Mouse (Mus musculus) embryonic facial prominence, embryonic 15.5 days (tissue): ENCODE results near the gene Mapk10. TPM values are rescaled to one million over a fixed set of nuclear protein-coding genes. Genes with fewer than 3 reads are reported as not detected.

ENCODE experiments used
- ATAC-seq: fragments of 200-750 bp; cut with Nextera tagmentation; 2 replicates; pipeline ENCODE4 v1.8.0; 2017; ENCODE audit warnings: low read depth, moderate TSS enrichment; ENCODE audit not compliant: insufficient number of reproducible peaks, low FRiP score, low TSS enrichment
- H3K27ac ChIP-seq: fragments of 300-500 bp; sonication (generic); replicated peaks from 2 replicates; pipeline ENCODE4 v1.5.1; 2015; ENCODE audit warnings: mild to moderate bottlenecking, inconsistent platforms
- H3K27me3 ChIP-seq: fragments of 300-500 bp; sonication (generic); 2 replicates; pipeline ENCODE4 v1.6.1; 2015; ENCODE audit warnings: inconsistent platforms
- H3K36me3 ChIP-seq: fragments of 300-500 bp; sonication (generic); 2 replicates; pipeline ENCODE4 v1.6.1; 2015; ENCODE audit warnings: mild to moderate bottlenecking, inconsistent platforms
- H3K4me1 ChIP-seq: fragments of 300-500 bp; sonication (generic); 2 replicates; pipeline ENCODE4 v1.6.1; 2015; ENCODE audit warnings: inconsistent platforms
- H3K4me2 ChIP-seq: fragments of 300-500 bp; sonication (generic); replicated peaks from 2 replicates; pipeline ENCODE4 v1.6.1; 2015; ENCODE audit warnings: mild to moderate bottlenecking, inconsistent platforms
- H3K4me3 ChIP-seq: fragments of 300-500 bp; sonication (generic); replicated peaks from 2 replicates; pipeline ENCODE4 v1.5.1; 2015; ENCODE audit warnings: mild to moderate bottlenecking, inconsistent platforms
- H3K9ac ChIP-seq: fragments of 300-500 bp; sonication (generic); 2 replicates; pipeline ENCODE4 v1.6.1; 2015; ENCODE audit warnings: inconsistent platforms
- H3K9me3 ChIP-seq: fragments of 300-500 bp; sonication (generic); replicated peaks from 2 replicates; pipeline ENCODE4 v1.6.1; 2016; ENCODE audit warnings: inconsistent platforms
- WGBS: fragments of 180-500 bp; shearing (Covaris S2); methylation state at CpG from one replicate; pipeline ENCODE4 v1.1.7; 2015; 5-methylcytosine and 5-hydroxymethylcytosine counted together
- polyA plus RNA-seq: library from polyadenylated mRNA; unstranded; fragments of >200 nt; fragmentation: Nextera tagmentation; extraction: Ambion mirVana; gene quantifications from 2 replicates; pipeline ENCODE4 v1.2.1, GENCODE M21; 2015

Gene Mapk10
- polyA plus RNA-seq, 1 experiment from 2014 or later, result 4.5 TPM

- no peak overlapping the region for H3K27ac ChIP-seq
- H3K9me3 ChIP-seq, result no peaks in the 10 kb centered on the region
- no peak overlapping the region for H3K9ac ChIP-seq
- H3K4me3 ChIP-seq, result no peak overlapping the region
- no peaks in the 10 kb centered on the region for H3K27me3 ChIP-seq
- H3K4me2 ChIP-seq, result no peak overlapping the region
- no peak for ATAC-seq
- no peaks in the 10 kb centered on the region for H3K36me3 ChIP-seq
- H3K4me1 ChIP-seq, result no peaks in the 10 kb centered on the region
- WGBS, result 64% methylated on average over 10 of the region's 10 CpGs
These were observed 105.4 kb downstream of the Mapk10 start for GRCm38 (mm10) chr5:103105441-103106414.

- Histone ChIP-seq H3K9me3 (no peaks in the 10 kb centered on the region), H3K27me3 (no peaks in the 10 kb centered on the region), H3K4me2 (no peak overlapping the region), H3K4me3 (no peak overlapping the region), H3K4me1 (no peaks in the 10 kb centered on the region), H3K9ac (no peak overlapping the region), H3K36me3 (no peaks in the 10 kb centered on the region), H3K27ac (no peak overlapping the region)
- 57% methylated on average over 5 of the region's 5 CpGs for WGBS
- no peak for ATAC-seq
These were observed 107.1 kb downstream of the Mapk10 start for GRCm38 (mm10) chr5:103104082-103104481.

- WGBS, result 78% methylated on average over 5 of the region's 5 CpGs
- no peak for ATAC-seq
- no peak overlapping the region for H3K27ac ChIP-seq
- H3K4me2 ChIP-seq, result no peak overlapping the region
- H3K9me3 ChIP-seq, result no peaks in the 10 kb centered on the region
- H3K36me3 ChIP-seq, result no peaks in the 10 kb centered on the region
- no peaks in the 10 kb centered on the region for H3K27me3 ChIP-seq
- H3K9ac ChIP-seq, result no peak overlapping the region
- H3K4me1 ChIP-seq, result no peaks in the 10 kb centered on the region
- no peak overlapping the region for H3K4me3 ChIP-seq
These were observed 108.2 kb downstream of the Mapk10 start for GRCm38 (mm10) chr5:103102876-103103393.

DNA sequence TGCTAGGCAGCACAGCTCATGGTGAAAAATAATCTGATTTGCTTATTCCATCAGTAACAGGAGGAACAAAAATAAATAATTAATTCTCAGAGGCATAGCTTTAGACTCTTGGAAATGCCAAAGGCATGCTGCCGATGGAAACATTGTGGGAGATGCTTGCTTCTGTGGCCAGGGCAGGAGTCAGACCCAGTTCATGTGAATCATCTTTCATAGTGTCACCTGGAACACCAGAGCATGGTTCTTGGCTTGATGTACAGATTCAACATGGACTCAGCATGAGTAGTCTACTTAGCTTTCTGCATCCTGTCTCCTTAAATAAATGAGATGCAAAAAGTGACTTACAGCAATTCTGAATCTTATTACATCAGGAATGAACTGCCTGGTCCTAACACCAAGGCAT lies 109.0 kb downstream of the Mapk10 start:
- no peaks in the 10 kb centered on the region for H3K9me3 ChIP-seq
- WGBS, result 71% methylated on average over 1 of the region's 1 CpGs
- no peaks in the 10 kb centered on the region for H3K4me1 ChIP-seq
- H3K9ac ChIP-seq, result no peak overlapping the region
- H3K27me3 ChIP-seq, result no peaks in the 10 kb centered on the region
- no peak for ATAC-seq
- no peak overlapping the region for H3K4me2 ChIP-seq
- H3K27ac ChIP-seq, result no peak overlapping the region
- no peaks in the 10 kb centered on the region for H3K36me3 ChIP-seq
- no peak overlapping the region for H3K4me3 ChIP-seq

GRCm38 (mm10) chr5:103094166-103094565 lies 117.0 kb downstream of the Mapk10 start:
- H3K4me3 ChIP-seq, result no peak overlapping the region
- WGBS, result 82% methylated on average over 2 of the region's 2 CpGs
- no peaks in the 10 kb centered on the region for H3K9me3 ChIP-seq
- H3K27ac ChIP-seq, result no peak overlapping the region
- H3K4me1 ChIP-seq, result no peaks in the 10 kb centered on the region
- no peaks in the 10 kb centered on the region for H3K27me3 ChIP-seq
- no peak overlapping the region for H3K4me2 ChIP-seq
- H3K9ac ChIP-seq, result no peak overlapping the region
- no peak for ATAC-seq
- H3K36me3 ChIP-seq, result no peaks in the 10 kb centered on the region

DNA sequence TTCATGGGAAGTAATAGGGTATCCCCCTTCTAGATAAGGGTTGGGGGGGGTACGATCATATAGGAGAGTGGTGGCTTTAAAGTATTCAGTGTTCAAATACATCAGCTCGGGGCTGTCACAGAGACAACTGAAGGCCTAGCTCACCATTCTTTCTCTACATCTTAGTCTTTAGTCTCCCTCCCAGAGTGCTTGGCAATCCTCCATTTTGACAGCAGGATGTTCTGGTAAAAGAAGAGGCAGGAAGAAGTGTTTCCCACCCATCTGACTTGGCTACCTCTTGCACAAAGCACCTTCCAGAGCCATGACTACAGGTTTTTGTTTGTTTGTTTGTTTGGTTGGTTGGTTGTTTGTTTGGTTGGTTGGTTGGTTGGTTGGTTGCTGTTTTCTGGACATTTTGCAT lies 125.3 kb downstream of the Mapk10 start:
- H3K27ac ChIP-seq, result no peak overlapping the region
- 86% methylated on average over 2 of the region's 2 CpGs for WGBS
- no peaks in the 10 kb centered on the region for H3K4me1 ChIP-seq
- no peaks in the 10 kb centered on the region for H3K27me3 ChIP-seq
- ATAC-seq, result no peak
- H3K9ac ChIP-seq, result no peak overlapping the region
- no peak overlapping the region for H3K4me2 ChIP-seq
- H3K36me3 ChIP-seq, result no peaks in the 10 kb centered on the region
- no peaks in the 10 kb centered on the region for H3K9me3 ChIP-seq
- no peak overlapping the region for H3K4me3 ChIP-seq

DNA sequence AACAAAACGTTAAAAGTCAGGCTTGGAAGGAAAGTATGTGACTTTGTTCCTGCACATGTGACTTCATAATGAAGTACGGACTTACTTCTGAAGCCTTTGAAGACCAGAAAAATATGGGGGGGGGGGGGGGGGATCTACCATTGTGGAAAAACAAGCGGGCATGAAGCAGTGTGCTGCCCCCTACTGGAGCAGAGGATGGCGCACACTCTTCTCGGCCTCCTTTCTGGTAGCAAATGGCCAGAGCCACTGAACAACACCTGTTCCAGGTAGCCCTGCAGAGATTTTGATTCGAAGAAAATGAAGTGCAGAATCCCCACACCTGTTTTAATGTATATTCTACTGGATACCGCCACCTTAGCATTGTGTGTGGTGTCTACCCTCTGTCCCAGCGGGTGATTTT lies 135.7 kb downstream of the Mapk10 start:
- Histone ChIP-seq H3K9ac (no peak overlapping the region), H3K36me3 (no peaks in the 10 kb centered on the region), H3K4me1 (no peaks in the 10 kb centered on the region), H3K9me3 (no peaks in the 10 kb centered on the region), H3K27ac (no peak overlapping the region), H3K4me2 (no peak overlapping the region), H3K27me3 (no peaks in the 10 kb centered on the region), H3K4me3 (no peak overlapping the region)
- WGBS, result 51% methylated on average over 8 of the region's 8 CpGs
- ATAC-seq, result no peak

GRCm38 (mm10) chr5:103072200-103072825 lies 138.8 kb downstream of the Mapk10 start:
- H3K4me1 ChIP-seq, result no peaks in the 10 kb centered on the region
- ATAC-seq, result no peak
- no peaks in the 10 kb centered on the region for H3K27me3 ChIP-seq
- no peaks in the 10 kb centered on the region for H3K9me3 ChIP-seq
- no peaks in the 10 kb centered on the region for H3K36me3 ChIP-seq
- H3K4me2 ChIP-seq, result no peak overlapping the region
- no peak overlapping the region for H3K27ac ChIP-seq
- 64% methylated on average over 6 of the region's 6 CpGs for WGBS
- no peak overlapping the region for H3K9ac ChIP-seq
- no peak overlapping the region for H3K4me3 ChIP-seq

DNA sequence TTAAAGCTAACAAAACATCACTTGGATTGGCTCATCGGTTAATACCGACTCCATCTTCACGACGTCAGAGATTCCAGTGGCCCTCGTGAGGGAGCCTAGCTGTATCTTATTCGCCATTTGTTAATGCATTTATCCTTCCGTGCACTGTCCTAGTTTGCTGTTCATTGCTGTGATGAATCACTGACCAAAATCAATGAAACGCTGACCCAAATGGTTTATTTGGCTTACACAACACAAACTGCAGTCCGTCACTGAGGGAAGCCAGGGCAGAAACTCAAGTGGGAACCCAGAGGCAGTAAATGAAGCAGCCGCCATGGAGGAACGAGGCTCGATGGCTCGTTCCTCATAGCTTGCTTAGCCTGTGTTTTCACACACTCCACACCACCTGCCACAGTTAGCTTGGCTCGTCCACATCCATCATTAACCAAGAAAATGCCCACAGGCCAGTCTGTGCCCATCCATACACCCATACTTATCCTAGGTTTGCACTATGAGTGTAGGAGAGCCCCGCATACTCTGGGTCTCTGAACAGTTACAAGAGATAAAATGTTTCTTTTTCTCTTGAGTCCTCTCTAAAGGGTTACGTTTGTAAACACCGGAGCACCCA lies 140.0 kb downstream of the Mapk10 start:
- no peak overlapping the region for H3K9ac ChIP-seq
- 89% methylated on average over 17 of the region's 17 CpGs for WGBS

GRCm38 (mm10) chr5:103050319-103050916 lies 160.7 kb downstream of the Mapk10 start:
- Histone ChIP-seq H3K9ac (no peak overlapping the region), H3K27me3 (no peaks in the 10 kb centered on the region), H3K4me1 (peaks cover 3% of the 10 kb centered on the region; the same call in 1 of the 2 replicates), H3K9me3 (no peaks in the 10 kb centered on the region), H3K4me2 (no peak overlapping the region), H3K4me3 (no peak overlapping the region), H3K36me3 (no peaks in the 10 kb centered on the region), H3K27ac (no peak overlapping the region)
- no peak for ATAC-seq
- 53% methylated on average over 8 of the region's 8 CpGs for WGBS

More for the DNA sequence above, 140.0 kb downstream of the Mapk10 start:
- Histone ChIP-seq H3K4me3 (no peak overlapping the region), H3K27me3 (no peaks in the 10 kb centered on the region), H3K4me2 (no peak overlapping the region), H3K4me1 (no peaks in the 10 kb centered on the region), H3K9me3 (no peaks in the 10 kb centered on the region), H3K36me3 (no peaks in the 10 kb centered on the region), H3K27ac (no peak overlapping the region)
- no peak for ATAC-seq

- no peak overlapping the region for H3K27ac ChIP-seq
- no peaks in the 10 kb centered on the region for H3K9me3 ChIP-seq
- H3K4me2 ChIP-seq, result no peak overlapping the region
- no peak overlapping the region for H3K4me3 ChIP-seq
- H3K27me3 ChIP-seq, result no peaks in the 10 kb centered on the region
- H3K9ac ChIP-seq, result no peak overlapping the region
- ATAC-seq, result no peak
- peaks cover 3% of the 10 kb centered on the region; the same call in 1 of the 2 replicates for H3K4me1 ChIP-seq
- H3K36me3 ChIP-seq, result no peaks in the 10 kb centered on the region
- 78% methylated on average over 4 of the region's 4 CpGs for WGBS
These were observed 163.1 kb downstream of the Mapk10 start for GRCm38 (mm10) chr5:103048011-103048410.
